Mouse (Mus musculus) embryonic facial prominence, embryonic 15.5 days (tissue): ENCODE measurements around the gene Igf2bp3. TPM values are rescaled to one million over a fixed set of nuclear protein-coding genes. Genes with fewer than 3 reads are reported as not detected.
"Not testable (repeated sequence)": the region's sequence is repeated elsewhere in the genome, so short reads cannot be mapped to it uniquely, and the experiment has no call there.

ENCODE experiments used
- ATAC-seq: fragments of 200-750 bp; cut with Nextera tagmentation; 2 replicates; pipeline ENCODE4 v1.8.0; 2017; ENCODE audit warnings: low read depth, moderate TSS enrichment; ENCODE audit not compliant: insufficient number of reproducible peaks, low FRiP score, low TSS enrichment
- H3K27ac ChIP-seq: fragments of 300-500 bp; sonication (generic); replicated peaks from 2 replicates; pipeline ENCODE4 v1.5.1; 2015; ENCODE audit warnings: mild to moderate bottlenecking, inconsistent platforms
- H3K27me3 ChIP-seq: fragments of 300-500 bp; sonication (generic); 2 replicates; pipeline ENCODE4 v1.6.1; 2015; ENCODE audit warnings: inconsistent platforms
- H3K36me3 ChIP-seq: fragments of 300-500 bp; sonication (generic); 2 replicates; pipeline ENCODE4 v1.6.1; 2015; ENCODE audit warnings: mild to moderate bottlenecking, inconsistent platforms
- H3K4me1 ChIP-seq: fragments of 300-500 bp; sonication (generic); 2 replicates; pipeline ENCODE4 v1.6.1; 2015; ENCODE audit warnings: inconsistent platforms
- H3K4me2 ChIP-seq: fragments of 300-500 bp; sonication (generic); replicated peaks from 2 replicates; pipeline ENCODE4 v1.6.1; 2015; ENCODE audit warnings: mild to moderate bottlenecking, inconsistent platforms
- H3K4me3 ChIP-seq: fragments of 300-500 bp; sonication (generic); replicated peaks from 2 replicates; pipeline ENCODE4 v1.5.1; 2015; ENCODE audit warnings: mild to moderate bottlenecking, inconsistent platforms
- H3K9ac ChIP-seq: fragments of 300-500 bp; sonication (generic); 2 replicates; pipeline ENCODE4 v1.6.1; 2015; ENCODE audit warnings: inconsistent platforms
- H3K9me3 ChIP-seq: fragments of 300-500 bp; sonication (generic); replicated peaks from 2 replicates; pipeline ENCODE4 v1.6.1; 2016; ENCODE audit warnings: inconsistent platforms
- WGBS: fragments of 180-500 bp; shearing (Covaris S2); methylation state at CpG from one replicate; pipeline ENCODE4 v1.1.7; 2015; 5-methylcytosine and 5-hydroxymethylcytosine counted together
- polyA plus RNA-seq: library from polyadenylated mRNA; unstranded; fragments of >200 nt; fragmentation: Nextera tagmentation; extraction: Ambion mirVana; gene quantifications from 2 replicates; pipeline ENCODE4 v1.2.1, GENCODE M21; 2015

Igf2bp3 gene
- polyA plus RNA-seq = 46.1 and 48.8 TPM in 2 replicates

GRCm38 (mm10) chr6:49214928-49215747, at the start of gene Igf2bp3:
Igf2bp3 (minus strand) TSS chr6:49214957.
- H3K9me3 ChIP-seq = no peaks in the 10 kb centered on the region
- 0% methylated on average over 66 of the region's 68 CpGs for WGBS
- H3K4me1 ChIP-seq = peaks cover 37% of the 10 kb centered on the region
- H3K36me3 ChIP-seq = no peaks in the 10 kb centered on the region
- peak; percentile 86 for ATAC-seq
- peak within 1 kb of the TSS; percentile 88 for H3K4me3 ChIP-seq
- peak within 1 kb of the TSS; percentile 84 for H3K4me2 ChIP-seq
- peak within 1 kb of the TSS; percentile 98 for H3K27ac ChIP-seq
- H3K9ac ChIP-seq = peak within 1 kb of the TSS; percentile 81
- H3K27me3 ChIP-seq = no peaks in the 10 kb centered on the region

- H3K9me3 ChIP-seq, ATAC-seq, H3K4me2 ChIP-seq, H3K27me3 ChIP-seq, H3K36me3 ChIP-seq, H3K27ac ChIP-seq, H3K9ac ChIP-seq: not testable (repeated sequence)
- Histone ChIP-seq H3K4me3 (peak overlapping the region; percentile 89; the same call in 1 of the 2 replicates), H3K4me1 (peaks cover 10% of the 10 kb centered on the region; the same call in 1 of the 2 replicates)
- 85% methylated on average over 7 of the region's 7 CpGs for WGBS
These were observed 49.7 kb upstream of the Igf2bp3 start for GRCm38 (mm10) chr6:49264446-49264845.

GRCm38 (mm10) chr6:49263847-49264243, 49.1 kb upstream of the Igf2bp3 start, which contains the start of gene Tra2a:
Tra2a (minus strand) TSS chr6:49264033.
- peak within 1 kb of the TSS; percentile 98 for H3K27ac ChIP-seq
- no peaks in the 10 kb centered on the region for H3K9me3 ChIP-seq
- H3K4me1 ChIP-seq = peaks cover 10% of the 10 kb centered on the region; the same call in 1 of the 2 replicates
- peak within 1 kb of the TSS; percentile 89 for H3K4me3 ChIP-seq
- H3K36me3 ChIP-seq = no peaks in the 10 kb centered on the region
- peak; percentile 95 for ATAC-seq
- 0% methylated on average over 39 of the region's 39 CpGs for WGBS
- peak within 1 kb of the TSS; percentile 49 for H3K4me2 ChIP-seq
- no peaks in the 10 kb centered on the region for H3K27me3 ChIP-seq
- H3K9ac ChIP-seq = peak within 1 kb of the TSS; percentile 99

GRCm38 (mm10) chr6:49263081-49263846, 48.5 kb upstream of the Igf2bp3 start:
- ATAC-seq = peak; percentile 69

GRCm38 (mm10) chr6:49262421-49262820, 47.7 kb upstream of the Igf2bp3 start:
- H3K27me3 ChIP-seq = no peaks in the 10 kb centered on the region
- peaks cover 10% of the 10 kb centered on the region; the same call in 1 of the 2 replicates for H3K4me1 ChIP-seq
- 0% methylated on average over 9 of the region's 9 CpGs for WGBS
- peak overlapping the region; percentile 99; the same call in 1 of the 2 replicates for H3K9ac ChIP-seq
- no peaks in the 10 kb centered on the region for H3K36me3 ChIP-seq
- H3K4me2 ChIP-seq = peak overlapping the region; percentile 49
- peak overlapping the region; percentile 89 for H3K4me3 ChIP-seq
- H3K27ac ChIP-seq = no peak overlapping the region
- no peaks in the 10 kb centered on the region for H3K9me3 ChIP-seq
- no peak for ATAC-seq

More at GRCm38 (mm10) chr6:49263081-49263846, 48.5 kb upstream of the Igf2bp3 start:
- Histone ChIP-seq H3K9me3 (no peaks in the 10 kb centered on the region), H3K9ac (peak overlapping the region; percentile 99), H3K27ac (peak overlapping the region; percentile 98), H3K27me3 (no peaks in the 10 kb centered on the region), H3K4me3 (peak overlapping the region; percentile 89), H3K36me3 (no peaks in the 10 kb centered on the region), H3K4me2 (peak overlapping the region; percentile 49), H3K4me1 (peaks cover 10% of the 10 kb centered on the region; the same call in 1 of the 2 replicates)
- WGBS = under 1% methylated on average over 71 of the region's 71 CpGs

- Histone ChIP-seq H3K4me2 (no peak overlapping the region), H3K27ac (no peak overlapping the region)
- WGBS = 35% methylated on average over 5 of the region's 5 CpGs
These were observed 45.0 kb upstream of the Igf2bp3 start for GRCm38 (mm10) chr6:49259711-49260110.

GRCm38 (mm10) chr6:49257880-49258279, 43.1 kb upstream of the Igf2bp3 start:
- no peak overlapping the region for H3K9ac ChIP-seq
- no peaks in the 10 kb centered on the region for H3K36me3 ChIP-seq
- H3K4me2 ChIP-seq = no peak overlapping the region
- no peak for ATAC-seq
- H3K4me3 ChIP-seq = no peak overlapping the region
- no peaks in the 10 kb centered on the region for H3K9me3 ChIP-seq
- no peaks in the 10 kb centered on the region for H3K27me3 ChIP-seq
- no peak overlapping the region for H3K27ac ChIP-seq
- peaks cover 10% of the 10 kb centered on the region; the same call in 1 of the 2 replicates for H3K4me1 ChIP-seq
- 82% methylated on average over 2 of the region's 2 CpGs for WGBS

More at GRCm38 (mm10) chr6:49259711-49260110, 45.0 kb upstream of the Igf2bp3 start:
- Histone ChIP-seq H3K9ac (no peak overlapping the region), H3K36me3 (no peaks in the 10 kb centered on the region), H3K27me3 (no peaks in the 10 kb centered on the region), H3K9me3 (no peaks in the 10 kb centered on the region), H3K4me1 (peaks cover 10% of the 10 kb centered on the region; the same call in 1 of the 2 replicates), H3K4me3 (no peak overlapping the region)
- no peak for ATAC-seq

- 94% methylated on average over 8 of the region's 8 CpGs for WGBS
- Histone ChIP-seq H3K27me3 (no peaks in the 10 kb centered on the region), H3K36me3 (peaks cover 26% of the 10 kb centered on the region), H3K9ac (no peak overlapping the region), H3K4me1 (no peaks in the 10 kb centered on the region), H3K4me2 (no peak overlapping the region), H3K27ac (no peak overlapping the region), H3K4me3 (no peak overlapping the region), H3K9me3 (no peaks in the 10 kb centered on the region)
- ATAC-seq = no peak
These were observed 37.5 kb upstream of the Igf2bp3 start for GRCm38 (mm10) chr6:49252207-49252606.

GRCm38 (mm10) chr6:49251199-49251598, 36.4 kb upstream of the Igf2bp3 start:
- Histone ChIP-seq H3K9me3 (no peaks in the 10 kb centered on the region), H3K36me3 (peaks cover 32% of the 10 kb centered on the region), H3K9ac (no peak overlapping the region), H3K4me1 (no peaks in the 10 kb centered on the region), H3K4me3 (no peak overlapping the region), H3K27me3 (no peaks in the 10 kb centered on the region), H3K27ac (no peak overlapping the region), H3K4me2 (no peak overlapping the region)
- WGBS = 96% methylated on average over 2 of the region's 2 CpGs
- no peak for ATAC-seq

GRCm38 (mm10) chr6:49247246-49247645, 32.5 kb upstream of the Igf2bp3 start:
- Histone ChIP-seq H3K4me2 (no peak overlapping the region), H3K9me3 (no peaks in the 10 kb centered on the region), H3K27ac (no peak overlapping the region), H3K9ac (no peak overlapping the region), H3K4me1 (no peaks in the 10 kb centered on the region), H3K27me3 (no peaks in the 10 kb centered on the region), H3K36me3 (peaks cover 63% of the 10 kb centered on the region), H3K4me3 (no peak overlapping the region)
- WGBS = 49% methylated on average over 2 of the region's 2 CpGs
- no peak for ATAC-seq

- 89% methylated on average over 1 of the region's 1 CpGs for WGBS
- no peak for ATAC-seq
These were observed 27.6 kb upstream of the Igf2bp3 start for GRCm38 (mm10) chr6:49242331-49242730.

More at GRCm38 (mm10) chr6:49242331-49242730, 27.6 kb upstream of the Igf2bp3 start:
- Histone ChIP-seq H3K36me3 (peaks cover 47% of the 10 kb centered on the region), H3K27me3 (no peaks in the 10 kb centered on the region), H3K9me3 (no peaks in the 10 kb centered on the region), H3K4me3 (no peak overlapping the region), H3K27ac (no peak overlapping the region), H3K4me1 (no peaks in the 10 kb centered on the region), H3K9ac (no peak overlapping the region), H3K4me2 (no peak overlapping the region)
